Mouse (Mus musculus) embryonic facial prominence, embryonic 14.5 days (tissue): ENCODE measurements around the gene Nav2. TPM values are rescaled to one million over a fixed set of nuclear protein-coding genes. Genes with fewer than 3 reads are reported as not detected.

ENCODE experiments used
- ATAC-seq: fragments of 200-750 bp; cut with Nextera tagmentation; 2 replicates; pipeline ENCODE4 v1.8.0; 2017; ENCODE audit warnings: low read depth, moderate number of reproducible peaks, moderate TSS enrichment
- DNase-seq: peaks from one replicate; pipeline ENCODE4 v3.0.0-alpha.2; 2015; ENCODE audit warnings: low spot score
- H3K27ac ChIP-seq: fragments of 300-500 bp; sonication (generic); replicated peaks from 2 replicates; pipeline ENCODE4 v1.5.1; 2014; ENCODE audit warnings: low read depth, mild to moderate bottlenecking, low read length, moderate library complexity
- H3K27me3 ChIP-seq: fragments of 300-500 bp; sonication (generic); replicated peaks from 2 replicates; pipeline ENCODE4 v1.6.1; 2014; ENCODE audit warnings: low read length; ENCODE audit not compliant: control insufficient read depth, insufficient read depth
- H3K36me3 ChIP-seq: fragments of 300-500 bp; sonication (generic); 2 replicates; pipeline ENCODE4 v1.6.1; 2014; ENCODE audit warnings: low read length, mixed read lengths; ENCODE audit not compliant: control insufficient read depth, insufficient read depth
- H3K4me1 ChIP-seq: fragments of 300-500 bp; sonication (generic); 2 replicates; pipeline ENCODE4 v1.6.1; 2014; ENCODE audit warnings: antibody characterized with exemption, low read length; ENCODE audit not compliant: control insufficient read depth, insufficient read depth
- H3K4me2 ChIP-seq: fragments of 300-500 bp; sonication (generic); 2 replicates; pipeline ENCODE4 v1.6.1; 2014; ENCODE audit warnings: low read depth, mild to moderate bottlenecking, low read length, moderate library complexity, mixed read lengths
- H3K4me3 ChIP-seq: fragments of 300-500 bp; sonication (generic); 2 replicates; pipeline ENCODE4 v1.5.1; 2014; ENCODE audit warnings: low read depth, mild to moderate bottlenecking, low read length
- H3K9ac ChIP-seq: fragments of 300-500 bp; sonication (generic); 2 replicates; pipeline ENCODE4 v1.6.1; 2014; ENCODE audit warnings: low read depth, mild to moderate bottlenecking, low read length, moderate library complexity, mixed read lengths
- H3K9me3 ChIP-seq: fragments of 300-500 bp; sonication (generic); 2 replicates; pipeline ENCODE4 v1.6.1; 2016; ENCODE audit warnings: low read length; ENCODE audit not compliant: control insufficient read depth
- WGBS: fragments of 180-500 bp; shearing (Covaris S2); extraction: QIAGEN DNeasy Blood & Tissue Kit; methylation state at CpG from one replicate; pipeline ENCODE4 v1.1.7; 2014; 5-methylcytosine and 5-hydroxymethylcytosine counted together
- polyA plus RNA-seq: library from polyadenylated mRNA; unstranded; fragments of >200 nt; fragmentation: Nextera tagmentation; extraction: Ambion mirVana; gene quantifications from 2 replicates; pipeline ENCODE4 v1.2.1, GENCODE M21; 2014

Gene Nav2
- polyA plus RNA-seq, 1 experiment from 2014 or later = 13.5 TPM

GRCm38 (mm10) chr7:49494654-49495053, 586.1 kb downstream of the Nav2 start:
- H3K4me3 ChIP-seq = no peak overlapping the region
- H3K9ac ChIP-seq = no peak overlapping the region
- no peak overlapping the region for H3K4me2 ChIP-seq
- H3K27me3 ChIP-seq = no peaks in the 10 kb centered on the region
- no peak overlapping the region for H3K27ac ChIP-seq
- H3K4me1 ChIP-seq = peaks cover 7% of the 10 kb centered on the region; the same call in 1 of the 2 replicates
- WGBS = 81% methylated on average over 6 of the region's 6 CpGs
- no peaks in the 10 kb centered on the region for H3K9me3 ChIP-seq
- DNase-seq (no peak), ATAC-seq (no peak)
- H3K36me3 ChIP-seq = peaks cover 5% of the 10 kb centered on the region; the same call in 1 of the 2 replicates

GRCm38 (mm10) chr7:49496111-49496510, 587.6 kb downstream of the Nav2 start:
- Histone ChIP-seq H3K4me3 (no peak overlapping the region), H3K27ac (no peak overlapping the region), H3K9me3 (no peaks in the 10 kb centered on the region), H3K27me3 (no peaks in the 10 kb centered on the region), H3K9ac (no peak overlapping the region), H3K4me2 (no peak overlapping the region), H3K4me1 (peaks cover 7% of the 10 kb centered on the region; the same call in 1 of the 2 replicates), H3K36me3 (peaks cover 5% of the 10 kb centered on the region; the same call in 1 of the 2 replicates)
- WGBS = 28% methylated on average over 11 of the region's 11 CpGs
- DNase-seq (peak; percentile 49), ATAC-seq (no peak)

GRCm38 (mm10) chr7:49496766-49497425, 588.4 kb downstream of the Nav2 start:
- H3K9ac ChIP-seq = no peak overlapping the region; the same call in 1 of the 2 replicates
- peaks cover under 1% of the 10 kb centered on the region; the same call in 1 of the 2 replicates for H3K36me3 ChIP-seq
- H3K9me3 ChIP-seq = no peaks in the 10 kb centered on the region
- peak; percentile 62 for ATAC-seq
- WGBS = 16% methylated on average over 13 of the region's 13 CpGs
- H3K27me3 ChIP-seq = no peaks in the 10 kb centered on the region
- peak; percentile 57 for DNase-seq
- peak overlapping the region; percentile 4; the same call in 1 of the 2 replicates for H3K27ac ChIP-seq
- H3K4me2 ChIP-seq = peak overlapping the region; percentile 29; the same call in 1 of the 2 replicates
- H3K4me1 ChIP-seq = peaks cover 7% of the 10 kb centered on the region; the same call in 1 of the 2 replicates
- H3K4me3 ChIP-seq = no peak overlapping the region

- Histone ChIP-seq H3K9ac (no peak overlapping the region; the same call in 1 of the 2 replicates), H3K27me3 (no peaks in the 10 kb centered on the region), H3K27ac (no peak overlapping the region), H3K4me2 (no peak overlapping the region), H3K4me3 (no peak overlapping the region), H3K4me1 (peaks cover 7% of the 10 kb centered on the region; the same call in 1 of the 2 replicates), H3K36me3 (no peaks in the 10 kb centered on the region), H3K9me3 (no peaks in the 10 kb centered on the region)
- 59% methylated on average over 4 of the region's 4 CpGs for WGBS
- ATAC-seq (no peak), DNase-seq (no peak)
Measured at GRCm38 (mm10) chr7:49497426-49497892, 588.9 kb downstream of the Nav2 start.

- no peak overlapping the region for H3K4me3 ChIP-seq
- DNase-seq (no peak), ATAC-seq (no peak)
- no peak overlapping the region for H3K4me2 ChIP-seq
- H3K27me3 ChIP-seq = no peaks in the 10 kb centered on the region
- no peak overlapping the region for H3K9ac ChIP-seq
- H3K36me3 ChIP-seq = no peaks in the 10 kb centered on the region
- WGBS = 89% methylated on average over 6 of the region's 6 CpGs
- H3K27ac ChIP-seq = no peak overlapping the region
- H3K9me3 ChIP-seq = no peaks in the 10 kb centered on the region
- peaks cover 13% of the 10 kb centered on the region for H3K4me1 ChIP-seq
Measured at GRCm38 (mm10) chr7:49499598-49499997, 591.1 kb downstream of the Nav2 start.

GRCm38 (mm10) chr7:49500916-49501315, 592.4 kb downstream of the Nav2 start:
- 95% methylated on average over 5 of the region's 5 CpGs for WGBS
- H3K4me2 ChIP-seq = no peak overlapping the region
- H3K4me1 ChIP-seq = peaks cover 21% of the 10 kb centered on the region
- no peak overlapping the region for H3K4me3 ChIP-seq
- DNase-seq = no peak
- no peaks in the 10 kb centered on the region for H3K36me3 ChIP-seq
- no peak overlapping the region for H3K9ac ChIP-seq
- no peaks in the 10 kb centered on the region for H3K27me3 ChIP-seq
- no peaks in the 10 kb centered on the region for H3K9me3 ChIP-seq
- ATAC-seq = no peak
- no peak overlapping the region for H3K27ac ChIP-seq

- WGBS = 71% methylated on average over 8 of the region's 8 CpGs
- Histone ChIP-seq H3K27me3 (no peaks in the 10 kb centered on the region), H3K4me2 (no peak overlapping the region), H3K4me1 (peaks cover 14% of the 10 kb centered on the region), H3K9me3 (no peaks in the 10 kb centered on the region), H3K36me3 (no peaks in the 10 kb centered on the region), H3K4me3 (no peak overlapping the region), H3K27ac (no peak overlapping the region), H3K9ac (no peak overlapping the region)
- ATAC-seq (no peak), DNase-seq (no peak)
Measured at GRCm38 (mm10) chr7:49503419-49503818, 594.9 kb downstream of the Nav2 start.

GRCm38 (mm10) chr7:49503881-49504280, 595.4 kb downstream of the Nav2 start:
- Histone ChIP-seq H3K9me3 (no peaks in the 10 kb centered on the region), H3K4me2 (no peak overlapping the region), H3K4me1 (peaks cover 14% of the 10 kb centered on the region), H3K27ac (no peak overlapping the region), H3K27me3 (no peaks in the 10 kb centered on the region), H3K9ac (no peak overlapping the region), H3K36me3 (no peaks in the 10 kb centered on the region), H3K4me3 (no peak overlapping the region)
- DNase-seq = no peak
- 45% methylated on average over 2 of the region's 2 CpGs for WGBS
- ATAC-seq = no peak

GRCm38 (mm10) chr7:49504297-49504696, 595.8 kb downstream of the Nav2 start:
- 21% methylated on average over 3 of the region's 3 CpGs for WGBS
- no peak for DNase-seq

More at GRCm38 (mm10) chr7:49504297-49504696, 595.8 kb downstream of the Nav2 start:
- Histone ChIP-seq H3K9me3 (no peaks in the 10 kb centered on the region), H3K4me2 (no peak overlapping the region), H3K36me3 (no peaks in the 10 kb centered on the region), H3K9ac (no peak overlapping the region), H3K4me3 (no peak overlapping the region), H3K27ac (no peak overlapping the region), H3K4me1 (peaks cover 14% of the 10 kb centered on the region), H3K27me3 (no peaks in the 10 kb centered on the region)
- ATAC-seq = no peak
